In the genomic region with DNA sequence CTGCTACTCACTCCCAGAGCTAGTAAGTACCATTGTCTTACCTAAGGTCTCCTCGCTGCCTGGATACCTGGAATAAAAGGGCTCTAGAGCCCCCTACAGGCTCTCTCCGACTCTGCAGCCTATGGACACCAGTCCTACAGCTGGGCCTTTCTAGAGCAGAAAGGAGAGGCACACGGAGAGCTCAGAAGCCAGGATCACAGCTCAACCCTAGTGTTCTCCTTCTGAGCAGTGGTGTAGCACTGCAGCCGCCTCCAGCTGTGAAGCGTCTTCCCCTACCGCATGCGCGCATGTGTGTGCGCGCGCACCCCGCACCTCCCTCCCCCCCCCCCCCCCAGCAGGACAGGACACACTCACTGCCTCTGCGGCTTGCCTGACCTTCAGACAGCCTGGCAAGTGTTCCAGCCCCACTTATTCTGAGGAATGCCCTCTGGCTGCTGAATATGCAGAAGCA, we compare ENCODE assay signal across 8 mouse cellular contexts.
A peak's percentile ranks its signal among the peaks of the same experiment; 100 is the strongest.
DNase-seq lines count a peak whose midpoint lies in the region; ATAC-seq and TF ChIP-seq lines count a peak whose summit lies in the region.

No protein-coding gene starts in this region.

- H3K9ac ChIP-seq in hindbrain, postnatal 0 days (replicated peaks; ENCODE audit: low read length) = no peak overlapping the region

- H3K27me3 ChIP-seq in hindbrain, postnatal 0 days (ENCODE audit: insufficient read depth, low read length) = no peaks in the 10 kb centered on the region

- no peaks in the 10 kb centered on the region for H3K36me3 ChIP-seq in hindbrain, postnatal 0 days (ENCODE audit: insufficient read depth, low read length)

- TF ChIP-seq CTCF in hindbrain, postnatal 0 days (IDR thresholded peaks at IDR 0.05; ENCODE audit: low read depth) = peak; percentile 78

- H3K9me3 ChIP-seq in hindbrain, postnatal 0 days (ENCODE audit: low read length) = no peaks in the 10 kb centered on the region

- WGBS in hindbrain, postnatal 0 days = 1% methylated on average over 13 of the region's 13 CpGs

- peak; percentile 85 for ATAC-seq in hindbrain, postnatal 0 days
- no peak for ATAC-seq in monocyte, adult 5-6 weeks (replicated peaks; ENCODE audit: insufficient number of reproducible peaks, low FRiP score, low TSS enrichment, poor library complexity, severe bottlenecking)

- peak overlapping the region; percentile 50 for H3K4me2 ChIP-seq in hindbrain, postnatal 0 days (ENCODE audit: low read depth, low read length)

- H3K4me3 ChIP-seq in hindbrain, postnatal 0 days (ENCODE audit: low read length) = peak overlapping the region; percentile 26; the same call in 1 of the 2 replicates

- no peak overlapping the region for H3K27ac ChIP-seq in hindbrain, postnatal 0 days

- DNase-seq in adipocyte (ENCODE audit: low spot score) = peak; percentile 34
- DNase-seq in cerebellum, postnatal 25 days = peak; percentile 86 to 87
- DNase-seq in frontal cortex, postnatal 36 days (ENCODE audit: low spot score in 2 of 2) = peak; percentile 74 to 85
- DNase-seq in hindbrain, postnatal 0 days (ENCODE audit: low spot score) = peak; percentile 90
- DNase-seq in left cerebral cortex, adult 11 months (ENCODE audit: low spot score) = peak; percentile 55
- DNase-seq in lung, postnatal 36 days = peak; percentile 54
- DNase-seq in right cerebral cortex, postnatal 10 days (ENCODE audit: low spot score in 2 of 2) = peak; percentile 75 to 82

- no peaks in the 10 kb centered on the region for H3K4me1 ChIP-seq in hindbrain, postnatal 0 days (ENCODE audit: insufficient read depth, low read length)

Comparison
In these comparisons a context has a peak if more than half of its experiments do, and no peak if none do; other contexts are left out.
1. DNase-seq: peak in every context shown above with its lines; median percentile 90 in hindbrain, postnatal 0 days; 86 in cerebellum, postnatal 25 days; 80 in frontal cortex, postnatal 36 days; 78 in right cerebral cortex, postnatal 10 days; 55 in left cerebral cortex, adult 11 months; 54 in lung, postnatal 36 days; 34 in adipocyte.